Mouse (Mus musculus) liver, embryonic 15.5 days (tissue): Measurements from ENCODE around the gene Snap29. TPM values are rescaled to one million over a fixed set of nuclear protein-coding genes. Genes with fewer than 3 reads are reported as not detected.

ENCODE experiments used
- ATAC-seq: fragments of 200-750 bp; cut with Nextera tagmentation; 2 replicates; pipeline ENCODE4 v1.8.0; 2017; ENCODE audit warnings: moderate number of reproducible peaks, mild to moderate bottlenecking, moderate library complexity; ENCODE audit not compliant: insufficient read depth
- H3K27ac ChIP-seq: fragments of 300-500 bp; sonication (generic); replicated peaks from 2 replicates; pipeline ENCODE4 v1.5.1; 2015; ENCODE audit warnings: mild to moderate bottlenecking, inconsistent platforms
- H3K27me3 ChIP-seq: fragments of 300-500 bp; sonication (generic); 2 replicates; pipeline ENCODE4 v1.6.1; 2015; ENCODE audit warnings: mild to moderate bottlenecking, inconsistent platforms
- H3K36me3 ChIP-seq: fragments of 300-500 bp; sonication (generic); replicated peaks from 2 replicates; pipeline ENCODE4 v1.6.1; 2015; ENCODE audit warnings: moderate library complexity, mild to moderate bottlenecking, inconsistent platforms
- H3K4me1 ChIP-seq: fragments of 300-500 bp; sonication (generic); replicated peaks from 2 replicates; pipeline ENCODE4 v1.6.1; 2015; ENCODE audit warnings: inconsistent platforms
- H3K4me2 ChIP-seq: fragments of 300-500 bp; sonication (generic); 2 replicates; pipeline ENCODE4 v1.6.1; 2015; ENCODE audit warnings: moderate library complexity, mild to moderate bottlenecking, inconsistent platforms
- H3K4me3 ChIP-seq: fragments of 300-500 bp; sonication (generic); replicated peaks from 2 replicates; pipeline ENCODE4 v1.5.1; 2015; ENCODE audit warnings: mild to moderate bottlenecking, inconsistent platforms
- H3K9ac ChIP-seq: fragments of 300-500 bp; sonication (generic); 2 replicates; pipeline ENCODE4 v1.6.1; 2015; ENCODE audit warnings: moderate library complexity, mild to moderate bottlenecking, inconsistent platforms
- H3K9me3 ChIP-seq: fragments of 300-500 bp; sonication (generic); replicated peaks from 2 replicates; pipeline ENCODE4 v1.6.1; 2016; ENCODE audit warnings: inconsistent platforms
- WGBS: fragments of 180-500 bp; shearing (Covaris S2); methylation state at CpG from one replicate; pipeline ENCODE4 v1.1.7; 2015; ENCODE audit warnings: mixed read lengths; ENCODE audit not compliant: insufficient replicate concordance; 5-methylcytosine and 5-hydroxymethylcytosine counted together
- polyA plus RNA-seq: library from polyadenylated mRNA; unstranded; fragments of >200 nt; fragmentation: Nextera tagmentation; extraction: Ambion mirVana; gene quantifications from 2 replicates; pipeline ENCODE4 v1.2.1, GENCODE M21; 2015

Gene Snap29
- 8.8 and 9.2 TPM in 2 replicates for polyA plus RNA-seq

- under 1% methylated on average over 69 of the region's 69 CpGs for WGBS
Observed at GRCm38 (mm10) chr16:17405736-17406443, at the start of gene Snap29, which contains the start of gene Pi4ka. Gene Snap29, plus strand, starts transcription at chr16:17405986. Gene Pi4ka, minus strand, starts transcription at chr16:17406314.

GRCm38 (mm10) chr16:17356031-17356430 lies 49.8 kb upstream of the Snap29 start:
- no peak overlapping the region for H3K9ac ChIP-seq
- no peaks in the 10 kb centered on the region for H3K27me3 ChIP-seq
- H3K9me3 ChIP-seq, result no peaks in the 10 kb centered on the region
- 70% methylated on average over 6 of the region's 6 CpGs for WGBS
- ATAC-seq, result no peak
- no peak overlapping the region for H3K4me2 ChIP-seq
- no peak overlapping the region for H3K4me3 ChIP-seq
- no peak overlapping the region for H3K27ac ChIP-seq
- H3K36me3 ChIP-seq, result peaks cover 49% of the 10 kb centered on the region
- no peaks in the 10 kb centered on the region for H3K4me1 ChIP-seq

More at GRCm38 (mm10) chr16:17405736-17406443, at the start of gene Snap29, which contains the start of gene Pi4ka:
- Histone ChIP-seq H3K4me1 (peaks cover 57% of the 10 kb centered on the region), H3K9ac (peak within 1 kb of the TSS; percentile 87), H3K36me3 (0 out of 2 replicates have a peak, but pooled peaks cover 10% of the 10 kb centered on the region), H3K27me3 (no peaks in the 10 kb centered on the region), H3K9me3 (no peaks in the 10 kb centered on the region), H3K4me2 (peak within 1 kb of the TSS; percentile 87), H3K27ac (peak within 1 kb of the TSS; percentile 93), H3K4me3 (peak within 1 kb of the TSS; percentile 93)
- peak; percentile 96 for ATAC-seq

GRCm38 (mm10) chr16:17358787-17359186 lies 47.0 kb upstream of the Snap29 start:
- WGBS, result 86% methylated on average over 4 of the region's 4 CpGs
- no peak overlapping the region for H3K4me3 ChIP-seq
- ATAC-seq, result no peak
- no peak overlapping the region for H3K27ac ChIP-seq
- no peaks in the 10 kb centered on the region for H3K4me1 ChIP-seq
- no peak overlapping the region for H3K4me2 ChIP-seq
- H3K36me3 ChIP-seq, result peaks cover 41% of the 10 kb centered on the region
- H3K9ac ChIP-seq, result no peak overlapping the region
- no peaks in the 10 kb centered on the region for H3K27me3 ChIP-seq
- H3K9me3 ChIP-seq, result no peaks in the 10 kb centered on the region

GRCm38 (mm10) chr16:17382306-17382705 lies 23.5 kb upstream of the Snap29 start:
- no peak overlapping the region for H3K27ac ChIP-seq
- H3K36me3 ChIP-seq, result peaks cover 11% of the 10 kb centered on the region; the same call in 1 of the 2 replicates
- peaks cover 4% of the 10 kb centered on the region for H3K4me1 ChIP-seq
- ATAC-seq, result no peak
- no peaks in the 10 kb centered on the region for H3K9me3 ChIP-seq
- no peak overlapping the region for H3K9ac ChIP-seq
- no peak overlapping the region for H3K4me3 ChIP-seq
- WGBS, result 80% methylated on average over 4 of the region's 4 CpGs
- H3K27me3 ChIP-seq, result no peaks in the 10 kb centered on the region
- no peak overlapping the region for H3K4me2 ChIP-seq

- no peak overlapping the region for H3K4me2 ChIP-seq
- no peak overlapping the region for H3K4me3 ChIP-seq
- H3K27me3 ChIP-seq, result no peaks in the 10 kb centered on the region
- no peak overlapping the region for H3K9ac ChIP-seq
- no peaks in the 10 kb centered on the region for H3K9me3 ChIP-seq
- H3K27ac ChIP-seq, result no peak overlapping the region
- peak; percentile 72 for ATAC-seq
- peaks cover 11% of the 10 kb centered on the region; the same call in 1 of the 2 replicates for H3K36me3 ChIP-seq
- peaks cover 4% of the 10 kb centered on the region for H3K4me1 ChIP-seq
- WGBS, result 41% methylated on average over 2 of the region's 2 CpGs
Observed at GRCm38 (mm10) chr16:17383594-17384326, 22.0 kb upstream of the Snap29 start.

- Histone ChIP-seq H3K4me2 (no peak overlapping the region), H3K36me3 (0 out of 2 replicates have a peak, but pooled peaks cover 8% of the 10 kb centered on the region), H3K4me3 (no peak overlapping the region), H3K4me1 (no peaks in the 10 kb centered on the region), H3K27me3 (no peaks in the 10 kb centered on the region), H3K9ac (no peak overlapping the region), H3K27ac (no peak overlapping the region), H3K9me3 (no peaks in the 10 kb centered on the region)
- 74% methylated on average over 4 of the region's 4 CpGs for WGBS
- ATAC-seq, result no peak
Observed at GRCm38 (mm10) chr16:17392784-17393183, 13.0 kb upstream of the Snap29 start.

- Histone ChIP-seq H3K4me3 (no peak overlapping the region), H3K36me3 (0 out of 2 replicates have a peak, but pooled peaks cover 4% of the 10 kb centered on the region), H3K9me3 (no peaks in the 10 kb centered on the region), H3K27ac (no peak overlapping the region), H3K4me1 (peaks cover 29% of the 10 kb centered on the region), H3K27me3 (no peaks in the 10 kb centered on the region), H3K4me2 (no peak overlapping the region), H3K9ac (no peak overlapping the region)
- no peak for ATAC-seq
- 30% methylated on average over 1 of the region's 1 CpGs for WGBS
Observed at GRCm38 (mm10) chr16:17402855-17403254, 2.9 kb upstream of the Snap29 start.

- peak overlapping the region; percentile 87 for H3K4me2 ChIP-seq
- WGBS, result under 1% methylated on average over 22 of the region's 22 CpGs
- peak overlapping the region; percentile 80 for H3K27ac ChIP-seq
- 0 out of 2 replicates have a peak, but pooled peaks cover 10% of the 10 kb centered on the region for H3K36me3 ChIP-seq
- H3K9ac ChIP-seq, result peak overlapping the region; percentile 87
- peak; percentile 56 for ATAC-seq
- peak overlapping the region; percentile 93 for H3K4me3 ChIP-seq
- H3K9me3 ChIP-seq, result no peaks in the 10 kb centered on the region
- peaks cover 52% of the 10 kb centered on the region for H3K4me1 ChIP-seq
- no peaks in the 10 kb centered on the region for H3K27me3 ChIP-seq
Observed at GRCm38 (mm10) chr16:17405271-17405696, 502 bp upstream of the Snap29 start.

GRCm38 (mm10) chr16:17406512-17407231 lies 886 bp downstream of the Snap29 start:
- Histone ChIP-seq H3K4me2 (peak overlapping the region; percentile 72), H3K9me3 (no peaks in the 10 kb centered on the region), H3K4me1 (peaks cover 57% of the 10 kb centered on the region), H3K27ac (peak overlapping the region; percentile 93), H3K27me3 (no peaks in the 10 kb centered on the region), H3K9ac (peak overlapping the region; percentile 87), H3K36me3 (0 out of 2 replicates have a peak, but pooled peaks cover 10% of the 10 kb centered on the region), H3K4me3 (peak overlapping the region; percentile 93)
- no peak for ATAC-seq
- 31% methylated on average over 9 of the region's 9 CpGs for WGBS

GRCm38 (mm10) chr16:17409046-17409445 lies 3.3 kb downstream of the Snap29 start:
- H3K4me3 ChIP-seq, result no peak overlapping the region
- H3K4me1 ChIP-seq, result peaks cover 55% of the 10 kb centered on the region
- no peak for ATAC-seq
- 85% methylated on average over 2 of the region's 2 CpGs for WGBS
- no peaks in the 10 kb centered on the region for H3K27me3 ChIP-seq
- 0 out of 2 replicates have a peak, but pooled peaks cover 7% of the 10 kb centered on the region for H3K36me3 ChIP-seq
- H3K27ac ChIP-seq, result no peak overlapping the region
- no peaks in the 10 kb centered on the region for H3K9me3 ChIP-seq
- no peak overlapping the region for H3K9ac ChIP-seq
- no peak overlapping the region for H3K4me2 ChIP-seq
